Mouse (Mus musculus) embryonic fibroblast, embryonic 13.5 days (primary cell): Measurements from ENCODE around the gene Auts2.

Experiments used
- CTCF ChIP-seq: IDR thresholded peaks from 2 replicates; pipeline ENCODE4 v1.5.1; 2011; ENCODE audit warnings: mild to moderate bottlenecking, control low read depth, low read length, moderate library complexity, borderline replicate concordance; ENCODE audit not compliant: insufficient read depth
- POLR2A ChIP-seq: IDR thresholded peaks from 2 replicates; pipeline ENCODE4 v1.6.1; 2011; ENCODE audit warnings: low read depth, mild to moderate bottlenecking, control low read depth, low read length, moderate library complexity

GRCm38 (mm10) chr5:131647104-131647682 is 896.0 kb downstream of the Auts2 start:
- TF ChIP-seq POLR2A (no peak), CTCF (no peak)
